Mouse (Mus musculus): ENCODE data around the gene Gm6217.
"Not testable (repeated sequence)": the region's sequence is repeated elsewhere in the genome, so short reads cannot be mapped to it uniquely, and the experiment has no call there.

- TF ChIP-seq ZNF384 (IDR thresholded peaks at IDR 0.05; ENCODE audit: low read depth, low read length); MAFK (IDR thresholded peaks at IDR 0.05; ENCODE audit: insufficient read depth, low read depth, low read length): not testable (repeated sequence)
Measured at GRCm38 (mm10) chr1:82931326-82931725, at the start of gene Gm6217.

All from ES-E14 (cell line).